Mouse (Mus musculus) c-Kit-positive CD71-negative TER-119-negative erythroid progenitor cells, embryonic 14.5 days (primary cell): ENCODE measurements around the gene Rtn1.
A peak's percentile ranks its signal among the peaks of the same experiment; 100 is the strongest.

Experiments used
- DNase-seq: peaks from one replicate; pipeline ENCODE4 v3.0.0-alpha.2; 2013; ENCODE audit warnings: low read depth

Rtn1 gene

DNA sequence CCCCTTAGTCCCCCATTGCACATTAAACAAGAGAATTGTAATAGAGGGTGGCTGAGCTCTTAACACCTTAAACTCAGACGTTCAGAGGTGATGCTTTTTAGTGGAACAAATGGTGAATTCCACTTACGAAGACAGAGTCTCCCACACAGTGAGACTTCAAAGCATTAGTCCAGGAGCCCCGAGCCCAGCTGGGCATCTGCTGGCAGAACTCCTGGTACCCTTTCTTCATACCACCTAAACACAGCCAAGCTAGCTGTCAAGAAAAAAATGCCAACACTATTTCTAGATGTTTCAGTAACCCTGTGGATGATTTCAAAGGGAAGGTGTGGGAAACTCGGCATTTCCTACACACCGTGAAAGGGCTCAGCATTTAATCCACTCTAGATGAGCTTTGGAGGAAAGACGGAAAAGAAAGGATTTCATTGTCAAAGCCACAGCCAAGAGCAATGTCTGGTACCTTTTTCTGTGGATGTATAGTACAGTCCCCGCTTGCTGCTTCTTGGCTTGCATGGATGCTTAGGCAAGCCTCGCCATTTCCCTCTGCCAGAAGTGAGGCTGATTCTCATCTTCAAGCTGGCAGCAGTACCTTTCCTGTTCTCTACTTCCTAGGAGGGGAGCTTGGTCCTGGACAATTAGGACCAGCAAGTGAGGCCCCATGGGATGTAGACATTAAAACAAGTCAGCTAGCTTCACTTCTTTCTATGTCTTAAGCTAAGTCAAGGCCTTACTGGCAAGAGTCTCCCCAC lies 179.2 kb downstream of the Rtn1 start:
- DNase-seq: no peak

DNA sequence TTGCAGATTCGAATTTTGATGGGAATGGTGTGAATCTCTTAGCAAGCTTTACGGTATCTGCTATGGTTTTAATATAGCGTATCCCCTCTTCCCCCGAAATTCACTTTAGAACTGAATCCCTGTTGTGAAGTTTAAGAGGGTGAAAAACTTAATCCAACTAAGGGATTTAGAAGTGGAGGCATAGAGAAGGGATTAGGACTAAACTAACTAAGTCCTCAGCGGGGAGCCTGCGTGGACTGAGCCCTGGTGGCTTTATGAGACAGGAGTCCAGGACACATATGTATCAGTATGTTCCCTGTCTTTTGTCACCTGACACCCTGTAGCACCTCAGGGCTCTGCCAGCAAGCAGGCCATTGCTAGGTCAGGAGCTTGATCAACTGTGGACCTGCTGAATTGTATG lies 181.1 kb downstream of the Rtn1 start:
- no peak for DNase-seq

DNA sequence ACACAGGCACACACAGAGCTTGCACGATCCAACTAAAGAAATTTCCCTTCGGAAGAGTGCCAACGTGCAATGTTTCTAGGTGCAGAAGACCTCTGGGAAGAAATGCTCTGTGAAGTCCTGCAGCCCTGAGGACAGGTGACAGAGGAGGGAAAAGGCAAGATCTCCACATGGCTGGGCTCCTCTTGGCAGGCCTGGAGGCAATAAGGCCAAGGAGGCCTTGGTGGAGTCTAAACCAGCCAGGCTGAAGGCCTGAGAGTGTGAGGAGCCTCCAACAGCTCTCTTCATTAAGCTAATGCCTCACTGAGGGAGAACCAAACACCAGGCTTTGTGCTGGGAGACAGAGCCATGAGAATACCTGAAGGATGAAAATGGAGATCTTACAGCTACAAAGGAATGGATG lies 183.5 kb downstream of the Rtn1 start:
- DNase-seq: no peak

DNA sequence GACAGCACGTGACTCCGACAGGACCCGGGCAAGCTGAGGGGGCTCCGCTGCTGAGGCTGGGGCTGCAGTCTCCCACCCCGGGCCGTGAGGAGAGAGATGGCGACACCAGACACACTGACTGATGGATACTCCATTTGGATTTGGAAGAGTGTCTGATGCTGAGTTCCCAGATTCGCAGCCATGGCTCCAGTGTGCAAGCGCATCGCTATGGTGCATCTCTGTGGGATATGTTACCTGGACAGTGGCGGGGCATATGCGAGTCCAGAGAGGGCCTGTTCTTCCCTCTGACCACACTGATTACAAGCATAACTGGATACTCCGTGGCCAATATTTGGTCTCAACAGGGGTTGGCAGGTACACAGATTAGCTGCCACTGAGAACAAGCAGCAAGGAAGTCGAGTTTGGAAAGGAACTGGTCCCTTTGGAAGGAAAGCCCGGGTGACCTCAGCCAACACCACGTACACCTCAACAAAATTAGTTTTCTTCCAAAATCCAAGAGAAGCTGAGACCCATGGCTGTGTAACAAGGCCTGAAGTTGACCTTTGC lies 185.2 kb downstream of the Rtn1 start:
- DNase-seq: no peak

DNA sequence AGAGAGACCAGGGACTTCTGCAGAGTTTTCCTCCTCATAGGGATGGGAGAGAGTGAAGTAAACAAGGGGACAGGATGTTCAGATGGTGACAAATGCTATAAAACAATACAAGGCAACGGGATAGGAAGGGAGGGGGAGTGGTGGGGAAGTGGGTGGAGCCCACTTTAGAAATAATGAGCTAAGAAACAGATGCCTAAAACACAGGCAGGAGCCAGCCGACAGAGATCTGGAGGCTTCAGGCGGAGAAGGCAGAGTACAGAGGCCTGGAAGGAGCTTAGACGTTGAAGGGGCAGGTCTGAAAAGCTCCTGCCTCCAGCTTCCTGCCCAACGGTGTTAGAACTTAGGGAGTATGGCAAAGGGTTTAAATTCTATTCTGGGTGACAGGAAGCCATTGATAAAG lies 195.3 kb downstream of the Rtn1 start:
- no peak for DNase-seq

DNA sequence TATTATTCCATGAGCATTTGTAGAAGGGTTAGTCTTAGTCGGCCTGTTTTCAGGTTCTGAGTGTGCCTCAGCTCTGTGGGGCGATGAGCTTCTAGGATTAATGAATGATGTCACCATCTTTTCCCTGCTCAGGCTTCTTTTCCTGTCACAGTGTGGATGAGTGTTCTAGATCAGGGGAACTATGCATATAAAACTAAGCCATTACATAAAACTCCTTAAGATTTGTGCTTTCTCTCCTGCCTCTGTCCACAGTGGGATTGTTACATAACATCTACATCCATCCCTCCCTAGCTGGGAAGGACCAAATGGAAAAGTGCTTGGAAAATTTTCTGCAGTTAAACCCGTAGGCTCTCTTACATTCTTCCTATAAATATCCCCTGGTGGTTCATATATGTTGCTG lies 208.0 kb downstream of the Rtn1 start:
- DNase-seq: no peak

DNA sequence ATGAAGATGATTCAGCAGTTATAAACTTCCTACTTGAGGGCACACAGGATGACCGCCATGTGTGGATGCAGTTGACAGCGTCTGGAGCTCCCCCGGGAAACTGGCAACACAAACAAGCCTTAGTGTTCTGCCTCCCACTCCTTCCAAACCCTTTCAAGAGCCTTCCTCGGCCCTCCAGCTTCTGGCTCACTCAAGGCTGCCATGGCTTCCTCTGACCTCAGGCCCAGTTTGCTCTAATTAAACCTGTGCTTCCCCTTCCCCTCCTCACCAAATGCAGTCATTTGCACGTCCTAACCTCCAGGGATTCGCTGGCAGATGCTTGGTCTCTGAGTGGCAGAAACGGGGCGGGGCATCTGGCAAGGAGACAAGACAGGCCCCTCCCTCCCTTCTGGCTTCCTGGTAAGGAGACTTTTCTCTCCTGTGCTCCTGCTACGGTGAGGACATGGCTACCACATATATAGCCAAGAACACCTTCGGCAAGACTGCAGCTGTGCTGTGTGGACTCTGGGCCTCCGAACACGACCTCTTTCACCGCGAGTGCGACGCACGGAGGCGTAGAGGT lies 210.8 kb downstream of the Rtn1 start:
- DNase-seq: peak; percentile 5

DNA sequence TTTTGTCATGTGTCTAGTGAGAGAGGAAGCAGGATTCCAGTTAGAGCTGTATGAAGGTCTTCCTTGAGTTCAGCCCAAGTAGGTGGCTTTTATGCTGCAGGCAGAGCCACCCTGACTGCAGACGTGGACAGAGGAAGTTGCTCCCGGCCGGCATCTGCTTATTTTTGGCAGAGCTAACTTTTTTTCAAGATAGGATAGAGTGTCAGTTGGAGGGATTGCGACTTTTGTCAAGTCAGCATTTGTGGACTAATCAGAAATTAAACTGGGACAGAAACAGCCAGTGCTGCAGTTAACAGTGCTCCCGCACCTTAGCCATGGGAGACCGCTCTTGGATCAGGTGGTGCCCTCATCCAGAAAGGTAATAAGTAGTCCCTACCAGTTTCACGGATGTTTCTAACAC lies 211.4 kb downstream of the Rtn1 start:
- DNase-seq: no peak

DNA sequence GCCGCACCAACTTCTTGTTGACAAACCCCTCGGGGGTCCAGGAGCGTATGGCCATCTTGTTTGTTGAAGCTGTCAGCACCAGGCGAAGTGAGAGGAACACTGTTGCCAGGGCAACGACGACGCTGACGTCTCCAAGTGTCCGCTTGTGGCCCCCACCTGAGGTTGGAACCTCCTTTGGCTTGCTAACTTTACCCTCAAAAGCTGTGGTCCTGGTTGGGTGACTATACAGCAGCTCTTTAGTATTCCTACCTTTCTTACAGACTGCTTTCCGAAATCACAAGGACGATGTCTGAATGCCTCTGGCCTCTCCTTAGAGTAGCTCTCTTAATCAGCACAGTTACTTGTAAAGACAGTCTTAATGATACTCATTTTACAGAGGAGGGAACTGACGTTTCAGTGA lies 223.9 kb downstream of the Rtn1 start, which contains the start of gene Ccdc175:
Ccdc175 (minus strand) TSS at position 101 of the 400 bp plus-strand sequence.
- no peak for DNase-seq

DNA sequence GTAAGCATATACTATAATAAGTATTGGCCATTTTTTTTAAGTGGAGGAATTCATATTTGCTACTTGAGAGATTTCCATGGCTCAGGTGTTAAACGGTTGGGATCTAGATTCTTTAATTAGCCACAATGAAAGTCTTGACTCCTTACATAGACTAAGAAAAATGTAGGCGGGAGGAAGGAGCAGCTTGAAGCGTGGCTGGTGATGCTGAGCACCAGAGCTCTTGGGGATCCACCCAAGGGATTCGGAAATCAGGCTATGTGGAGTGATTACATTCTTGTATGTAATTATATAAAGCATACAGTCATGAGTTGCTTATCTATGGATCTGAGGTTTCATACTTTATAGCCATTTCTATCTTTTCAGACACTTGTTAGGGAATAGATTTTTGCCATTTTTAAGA lies 229.3 kb downstream of the Rtn1 start:
- DNase-seq: no peak

DNA sequence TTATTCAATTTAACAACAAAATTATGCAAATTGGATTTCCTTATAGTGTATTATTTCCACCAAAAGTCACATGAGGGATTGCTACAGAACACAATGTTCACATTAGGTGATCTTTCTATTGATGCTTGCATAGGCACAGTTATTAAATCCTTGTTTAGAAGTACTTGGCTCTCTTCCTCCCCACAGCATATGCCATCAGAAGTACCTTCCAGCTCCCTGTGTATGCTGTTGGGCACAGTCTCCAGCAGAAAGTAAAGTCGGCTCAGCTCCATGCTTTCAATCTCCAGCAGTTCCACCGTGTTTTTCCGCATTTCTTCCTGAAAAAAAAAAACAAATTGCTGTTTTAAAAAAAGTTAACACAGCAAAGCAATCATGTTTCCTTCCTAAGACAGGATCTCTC lies 230.5 kb downstream of the Rtn1 start:
- no peak for DNase-seq
